Mouse (Mus musculus) MEL (cell line): ENCODE data around the gene Vsig8.

Experiments
- CTCF ChIP-seq, 3 experiments: IDR thresholded peaks in 2 of 3; conservative IDR thresholded peaks in 1 of 3; 2 replicates each; pipeline ENCODE4 v1.5.1; 2011 to 2012; ENCODE audit warnings: low read length in 3 of 3, low read depth in 2 of 3, mild to moderate bottlenecking in 2 of 3, improper control_type of control experiment in 1 of 3, inconsistent platforms in 1 of 3, mixed read lengths in 1 of 3, moderate library complexity in 1 of 3; ENCODE audit not compliant: control insufficient read depth in 1 of 3, insufficient read depth in 1 of 3, poor library complexity in 1 of 3, severe bottlenecking in 1 of 3
- GATA1 ChIP-seq: IDR thresholded peaks from 2 replicates; pipeline ENCODE4 v1.6.1; 2011; ENCODE audit warnings: low read depth, low read length, improper control_type of control experiment
- MYC ChIP-seq: IDR thresholded peaks from 2 replicates; pipeline ENCODE4 v1.6.1; 2011; ENCODE audit warnings: low read depth, mild to moderate bottlenecking, low read length, improper control_type of control experiment, moderate library complexity
- RAD21 ChIP-seq: IDR thresholded peaks from 2 replicates; pipeline ENCODE4 v1.6.1; 2011; ENCODE audit warnings: mild to moderate bottlenecking, low read depth, low read length, improper control_type of control experiment
- USF1 ChIP-seq: IDR thresholded peaks from 2 replicates; pipeline ENCODE4 v1.6.1; 2014; ENCODE audit warnings: low read depth, mild to moderate bottlenecking, inconsistent platforms, low read length, improper control_type of control experiment, moderate library complexity

- TF ChIP-seq RAD21 (no peak), MYC (no peak), CTCF (IDR thresholded peaks at IDR 0.05 in 2 of 3, conservative IDR thresholded peaks at IDR 0.05 in 1 of 3; ENCODE audit: control insufficient read depth in 1 of 3, insufficient read depth in 1 of 3, low read depth in 2 of 3, low read length in 3 of 3, poor library complexity in 1 of 3, severe bottlenecking in 1 of 3) (no peak), USF1 (no peak), GATA1 (no peak)
Observed at GRCm38 (mm10) chr1:172510421-172510972, 45.2 kb upstream of the Vsig8 start.
